Mouse (Mus musculus) intestine, postnatal 0 days (tissue): Measurements from ENCODE around the gene Galnt9. TPM values are rescaled to one million over a fixed set of nuclear protein-coding genes. Genes with fewer than 3 reads are reported as not detected.
A peak's percentile ranks its signal among the peaks of the same experiment; 100 is the strongest.

Experiments
- ATAC-seq: fragments of 200-750 bp; cut with Nextera tagmentation; 2 replicates; pipeline ENCODE4 v1.8.0; 2017; ENCODE audit warnings: mild to moderate bottlenecking, moderate TSS enrichment, moderate library complexity
- H3K27ac ChIP-seq: fragments of 300-500 bp; sonication (generic); 2 replicates; pipeline ENCODE4 v1.5.1; 2014; ENCODE audit warnings: mild to moderate bottlenecking, low read depth, low read length, moderate library complexity
- H3K27me3 ChIP-seq: fragments of 300-500 bp; sonication (generic); replicated peaks from 2 replicates; pipeline ENCODE4 v1.6.1; 2014; ENCODE audit warnings: low read length, mixed read lengths; ENCODE audit not compliant: control insufficient read depth, insufficient read depth
- H3K36me3 ChIP-seq: fragments of 300-500 bp; sonication (generic); 2 replicates; pipeline ENCODE4 v1.6.1; 2014; ENCODE audit warnings: mild to moderate bottlenecking, moderate library complexity; ENCODE audit not compliant: control insufficient read depth, insufficient read depth
- H3K4me1 ChIP-seq: fragments of 300-500 bp; sonication (generic); replicated peaks from 2 replicates; pipeline ENCODE4 v1.6.1; 2014; ENCODE audit warnings: antibody characterized with exemption, low read length, mixed read lengths; ENCODE audit not compliant: control insufficient read depth, insufficient read depth
- H3K4me2 ChIP-seq: fragments of 300-500 bp; sonication (generic); replicated peaks from 2 replicates; pipeline ENCODE4 v1.6.1; 2014; ENCODE audit warnings: low read depth, mild to moderate bottlenecking, moderate library complexity
- H3K4me3 ChIP-seq: fragments of 300-500 bp; sonication (generic); 2 replicates; pipeline ENCODE4 v1.5.1; 2014; ENCODE audit warnings: low read depth, low read length
- H3K9ac ChIP-seq: fragments of 300-500 bp; sonication (generic); 2 replicates; pipeline ENCODE4 v1.6.1; 2014; ENCODE audit warnings: mild to moderate bottlenecking, low read depth, low read length
- H3K9me3 ChIP-seq: fragments of 300-500 bp; sonication (generic); 2 replicates; pipeline ENCODE4 v1.6.1; 2016; ENCODE audit warnings: mixed run types; ENCODE audit not compliant: control insufficient read depth
- CTCF ChIP-seq: sonication (generic); IDR thresholded peaks from 2 replicates; pipeline ENCODE4 v1.5.1; 2016; ENCODE audit warnings: low read depth, mild to moderate bottlenecking, control low read depth, antibody characterized with exemption, moderate library complexity
- WGBS: fragments of 180-500 bp; shearing (Covaris S2); extraction: QIAGEN DNeasy Blood & Tissue Kit; methylation state at CpG from one replicate; pipeline ENCODE4 v1.1.7; 2014; 5-methylcytosine and 5-hydroxymethylcytosine counted together
- polyA plus RNA-seq: library from polyadenylated mRNA; unstranded; fragments of >200 nt; fragmentation: Nextera tagmentation; extraction: Ambion mirVana; gene quantifications from 2 replicates; pipeline ENCODE4 v1.2.1, GENCODE M21; 2015

Galnt9 gene
- polyA plus RNA-seq, 1 experiment from 2014 or later: 0.31 TPM

GRCm38 (mm10) chr5:110545311-110545710, 1.2 kb downstream of the Galnt9 start:
- ATAC-seq: no peak
- no peak overlapping the region for H3K27ac ChIP-seq
- H3K4me1 ChIP-seq: no peaks in the 10 kb centered on the region
- 83% methylated on average over 7 of the region's 7 CpGs for WGBS
- H3K4me2 ChIP-seq: no peak overlapping the region
- H3K27me3 ChIP-seq: peaks cover 31% of the 10 kb centered on the region
- no peak overlapping the region for H3K4me3 ChIP-seq
- no peak for TF ChIP-seq CTCF
- no peaks in the 10 kb centered on the region for H3K9me3 ChIP-seq
- H3K9ac ChIP-seq: no peak overlapping the region
- H3K36me3 ChIP-seq: no peaks in the 10 kb centered on the region

- TF ChIP-seq CTCF: no peak
- no peak for ATAC-seq
- H3K4me1 ChIP-seq: no peaks in the 10 kb centered on the region
- H3K27me3 ChIP-seq: peaks cover 31% of the 10 kb centered on the region
- H3K9ac ChIP-seq: no peak overlapping the region
- no peaks in the 10 kb centered on the region for H3K9me3 ChIP-seq
- H3K27ac ChIP-seq: no peak overlapping the region
- 78% methylated on average over 11 of the region's 11 CpGs for WGBS
- no peak overlapping the region for H3K4me3 ChIP-seq
- H3K36me3 ChIP-seq: no peaks in the 10 kb centered on the region
- no peak overlapping the region for H3K4me2 ChIP-seq
Observed at GRCm38 (mm10) chr5:110546136-110546535, 2.0 kb downstream of the Galnt9 start.

DNA sequence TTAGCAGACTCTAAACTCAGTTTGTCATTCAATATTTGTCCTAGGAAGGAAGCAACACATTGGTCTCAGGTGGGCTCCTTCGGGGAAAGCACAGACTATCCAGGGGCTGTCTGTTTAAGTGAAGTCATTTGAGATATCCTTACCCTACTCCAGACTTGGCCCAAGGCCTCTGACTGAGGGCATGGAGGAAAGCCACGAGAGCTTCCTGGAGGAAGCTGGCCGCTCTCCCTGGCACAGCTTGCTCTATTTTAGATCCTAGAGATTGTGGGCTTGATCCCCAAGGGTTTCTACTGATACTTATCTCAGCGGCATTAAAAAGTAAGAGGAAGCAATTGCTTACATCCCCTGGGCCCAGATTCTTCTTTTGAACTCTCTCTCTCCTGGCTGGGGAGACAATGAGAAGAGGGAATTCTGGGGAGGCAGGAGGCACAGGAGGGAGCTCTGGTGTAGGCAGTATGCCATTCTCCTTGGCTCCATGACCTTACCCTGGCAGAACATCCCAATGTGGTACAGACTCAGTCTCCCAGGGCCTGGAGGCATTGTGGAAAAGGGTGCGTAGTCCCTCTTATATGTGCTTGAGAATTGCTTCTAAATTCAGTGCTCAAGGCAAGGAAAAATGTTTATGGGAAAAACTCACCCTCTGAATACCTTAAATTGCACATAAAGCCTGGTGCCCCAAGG, 2.7 kb downstream of the Galnt9 start:
- ATAC-seq: no peak
- Histone ChIP-seq H3K27ac (no peak overlapping the region), H3K9me3 (no peaks in the 10 kb centered on the region), H3K4me3 (no peak overlapping the region), H3K4me1 (no peaks in the 10 kb centered on the region), H3K36me3 (no peaks in the 10 kb centered on the region), H3K4me2 (no peak overlapping the region), H3K27me3 (peaks cover 31% of the 10 kb centered on the region), H3K9ac (no peak overlapping the region)
- WGBS: 66% methylated on average over 5 of the region's 5 CpGs
- TF ChIP-seq CTCF: no peak

- Histone ChIP-seq H3K9ac (no peak overlapping the region), H3K27me3 (peaks cover 26% of the 10 kb centered on the region), H3K36me3 (no peaks in the 10 kb centered on the region), H3K9me3 (no peaks in the 10 kb centered on the region), H3K4me3 (no peak overlapping the region), H3K27ac (no peak overlapping the region), H3K4me2 (no peak overlapping the region), H3K4me1 (no peaks in the 10 kb centered on the region)
- TF ChIP-seq CTCF: no peak
- no peak for ATAC-seq
- 51% methylated on average over 7 of the region's 7 CpGs for WGBS
Observed at GRCm38 (mm10) chr5:110548446-110548845, 4.3 kb downstream of the Galnt9 start.

DNA sequence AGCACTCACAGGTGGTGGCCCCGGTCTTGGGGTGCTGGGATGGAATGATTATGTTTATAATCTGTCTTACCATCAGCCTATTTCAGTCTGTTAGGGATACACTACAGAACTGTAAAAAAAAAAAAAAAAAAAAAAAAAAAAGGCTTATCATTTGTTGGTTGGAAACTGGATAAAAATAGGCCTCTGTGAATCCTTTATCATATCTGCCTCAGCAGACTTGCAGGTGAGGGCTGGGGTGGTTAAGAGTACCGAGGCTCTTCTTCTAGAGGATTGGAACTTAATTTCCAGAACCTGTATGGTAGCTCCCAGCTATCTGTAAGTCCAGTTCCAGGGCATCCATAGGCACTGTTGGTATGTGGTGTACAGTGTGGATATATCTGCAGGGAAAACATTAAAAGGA, 6.0 kb downstream of the Galnt9 start:
- ATAC-seq: no peak
- Histone ChIP-seq H3K4me2 (no peak overlapping the region), H3K9ac (no peak overlapping the region), H3K9me3 (no peaks in the 10 kb centered on the region), H3K36me3 (no peaks in the 10 kb centered on the region), H3K27ac (no peak overlapping the region), H3K27me3 (peaks cover 9% of the 10 kb centered on the region; the same call in 1 of the 2 replicates), H3K4me3 (no peak overlapping the region), H3K4me1 (no peaks in the 10 kb centered on the region)
- 60% methylated on average over 2 of the region's 2 CpGs for WGBS
- no peak for TF ChIP-seq CTCF

DNA sequence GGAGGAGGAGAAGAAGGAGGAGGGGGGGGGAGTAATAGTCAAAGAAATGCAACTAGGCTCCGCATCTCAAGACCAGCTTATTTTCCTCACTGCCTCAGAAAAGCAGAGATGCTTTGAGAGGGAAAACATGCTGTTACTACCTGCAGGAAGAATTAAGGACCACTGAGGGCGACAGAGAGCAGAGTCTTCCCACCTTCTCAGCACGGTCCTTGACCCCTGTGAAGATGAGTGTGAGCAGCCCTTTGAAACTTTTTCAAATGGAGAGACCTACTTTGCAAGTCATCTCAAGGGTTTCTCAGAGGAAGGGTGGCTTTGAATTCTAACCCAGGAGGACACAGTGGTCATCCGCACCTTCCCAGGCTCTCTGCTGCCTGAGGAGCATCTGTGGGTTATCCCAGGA, 6.7 kb downstream of the Galnt9 start:
- Histone ChIP-seq H3K4me2 (no peak overlapping the region), H3K9me3 (no peaks in the 10 kb centered on the region), H3K27me3 (0 out of 2 replicates have a peak, but pooled peaks cover 6% of the 10 kb centered on the region), H3K4me3 (no peak overlapping the region), H3K36me3 (no peaks in the 10 kb centered on the region), H3K9ac (no peak overlapping the region), H3K27ac (no peak overlapping the region), H3K4me1 (no peaks in the 10 kb centered on the region)
- 21% methylated on average over 4 of the region's 4 CpGs for WGBS
- no peak for ATAC-seq
- TF ChIP-seq CTCF: 0 out of 2 replicates have a peak, but pooled peaks have one; percentile 15
